Mouse (Mus musculus): ENCODE data around the gene Gm43064.

DNA sequence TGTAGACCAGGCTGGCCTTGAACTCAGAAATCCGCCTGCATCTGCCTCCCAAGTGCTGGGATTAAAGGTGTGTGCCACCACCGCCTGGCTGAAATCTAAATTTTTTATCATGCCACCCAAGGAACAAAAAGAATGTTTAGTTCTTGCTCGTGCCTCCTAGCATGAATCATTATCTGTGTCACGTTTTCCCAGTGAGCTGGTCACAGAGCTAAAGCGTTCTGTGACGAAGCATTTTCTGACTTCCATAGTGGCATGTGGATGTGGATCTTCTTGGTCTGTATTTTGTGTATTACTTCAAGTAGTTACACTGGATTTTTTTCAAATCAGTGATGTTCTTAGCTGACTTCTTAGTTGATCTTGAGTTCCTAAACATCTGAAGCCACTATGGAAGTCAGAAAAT is 1.6 kb downstream of the Gm43064 start:
- no peak for TF ChIP-seq CTCF (IDR thresholded peaks at IDR 0.05; ENCODE audit: borderline replicate concordance, insufficient read depth, low read length)
- no peak for TF ChIP-seq POLR2A (IDR thresholded peaks at IDR 0.05; ENCODE audit: low read depth, low read length)
